Mouse (Mus musculus) liver, embryonic 15.5 days (tissue): ENCODE data around the gene Hnrnpll. TPM values are rescaled to one million over a fixed set of nuclear protein-coding genes. Genes with fewer than 3 reads are reported as not detected.

Experiments used
- ATAC-seq: fragments of 200-750 bp; cut with Nextera tagmentation; 2 replicates; pipeline ENCODE4 v1.8.0; 2017; ENCODE audit warnings: moderate number of reproducible peaks, mild to moderate bottlenecking, moderate library complexity; ENCODE audit not compliant: insufficient read depth
- H3K27ac ChIP-seq: fragments of 300-500 bp; sonication (generic); replicated peaks from 2 replicates; pipeline ENCODE4 v1.5.1; 2015; ENCODE audit warnings: mild to moderate bottlenecking, inconsistent platforms
- H3K27me3 ChIP-seq: fragments of 300-500 bp; sonication (generic); 2 replicates; pipeline ENCODE4 v1.6.1; 2015; ENCODE audit warnings: mild to moderate bottlenecking, inconsistent platforms
- H3K36me3 ChIP-seq: fragments of 300-500 bp; sonication (generic); replicated peaks from 2 replicates; pipeline ENCODE4 v1.6.1; 2015; ENCODE audit warnings: moderate library complexity, mild to moderate bottlenecking, inconsistent platforms
- H3K4me1 ChIP-seq: fragments of 300-500 bp; sonication (generic); replicated peaks from 2 replicates; pipeline ENCODE4 v1.6.1; 2015; ENCODE audit warnings: inconsistent platforms
- H3K4me2 ChIP-seq: fragments of 300-500 bp; sonication (generic); 2 replicates; pipeline ENCODE4 v1.6.1; 2015; ENCODE audit warnings: moderate library complexity, mild to moderate bottlenecking, inconsistent platforms
- H3K4me3 ChIP-seq: fragments of 300-500 bp; sonication (generic); replicated peaks from 2 replicates; pipeline ENCODE4 v1.5.1; 2015; ENCODE audit warnings: mild to moderate bottlenecking, inconsistent platforms
- H3K9ac ChIP-seq: fragments of 300-500 bp; sonication (generic); 2 replicates; pipeline ENCODE4 v1.6.1; 2015; ENCODE audit warnings: moderate library complexity, mild to moderate bottlenecking, inconsistent platforms
- H3K9me3 ChIP-seq: fragments of 300-500 bp; sonication (generic); replicated peaks from 2 replicates; pipeline ENCODE4 v1.6.1; 2016; ENCODE audit warnings: inconsistent platforms
- WGBS: fragments of 180-500 bp; shearing (Covaris S2); methylation state at CpG from one replicate; pipeline ENCODE4 v1.1.7; 2015; ENCODE audit warnings: mixed read lengths; ENCODE audit not compliant: insufficient replicate concordance; 5-methylcytosine and 5-hydroxymethylcytosine counted together
- polyA plus RNA-seq: library from polyadenylated mRNA; unstranded; fragments of >200 nt; fragmentation: Nextera tagmentation; extraction: Ambion mirVana; gene quantifications from 2 replicates; pipeline ENCODE4 v1.2.1, GENCODE M21; 2015

Gene Hnrnpll
- polyA plus RNA-seq, 1 experiment from 2014 or later = 21.8 TPM

DNA sequence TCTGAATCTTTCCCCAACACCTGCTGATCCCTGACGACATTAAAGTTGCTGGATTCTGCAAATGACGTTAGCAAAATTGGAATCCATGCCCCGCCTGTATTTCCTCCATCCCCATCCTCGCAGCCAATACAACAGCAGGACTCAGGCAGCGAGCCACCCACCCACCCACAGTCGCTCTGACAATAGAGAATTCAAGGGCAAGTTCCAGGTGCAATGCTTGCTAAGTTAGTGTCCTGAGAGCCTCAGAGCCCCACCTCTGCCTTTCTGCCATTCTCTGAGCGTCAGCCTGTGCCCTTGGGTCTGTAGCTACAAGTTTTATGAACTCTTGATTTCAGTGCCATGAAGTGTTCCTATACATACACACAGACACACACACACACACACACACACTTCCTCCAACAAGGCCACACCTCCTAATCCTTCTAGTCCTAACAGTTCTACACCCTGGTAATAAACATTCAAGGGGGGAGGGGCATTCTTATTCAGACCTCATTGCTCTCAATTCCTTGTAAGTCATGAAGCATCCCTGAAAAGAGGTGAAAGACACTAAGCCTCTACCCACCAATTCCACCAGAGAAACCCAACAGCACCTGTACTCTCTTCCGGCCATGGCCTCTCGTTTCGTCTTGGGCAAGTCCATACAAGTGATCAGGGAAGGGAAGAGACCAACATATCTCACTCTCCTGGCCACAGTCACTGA, 81.6 kb downstream of the Hnrnpll start:
- Histone ChIP-seq H3K27me3 (no peaks in the 10 kb centered on the region; the same call in 1 of the 2 replicates), H3K36me3 (no peaks in the 10 kb centered on the region), H3K9me3 (no peaks in the 10 kb centered on the region), H3K4me1 (peaks cover 18% of the 10 kb centered on the region), H3K9ac (no peak overlapping the region), H3K4me2 (no peak overlapping the region), H3K4me3 (no peak overlapping the region), H3K27ac (no peak overlapping the region)
- 62% methylated on average over 10 of the region's 10 CpGs for WGBS
- ATAC-seq = no peak

Other genes starting within 250 kb of the Hnrnpll start
- 29.7 and 30.2 TPM in 2 replicates for gene Atl2, start 166.2 kb downstream of the Hnrnpll start, polyA plus RNA-seq
- 31.9 and 35.9 TPM in 2 replicates for gene Galm, start 65.1 kb upstream of the Hnrnpll start, polyA plus RNA-seq
- 199 and 220 TPM in 2 replicates for gene Srsf7, start 145.0 kb upstream of the Hnrnpll start, polyA plus RNA-seq
- gene Ttc39d, start 145.1 kb upstream of the Hnrnpll start, polyA plus RNA-seq = not detected in 2 replicates
- gene Gemin6, start 162.1 kb upstream of the Hnrnpll start, polyA plus RNA-seq = 25.6 and 28.9 TPM in 2 replicates
- gene Morn2, start 227.9 kb upstream of the Hnrnpll start, polyA plus RNA-seq = 7.0 and 7.6 TPM in 2 replicates
- 3.9 and 4.1 TPM in 2 replicates for gene Dhx57, start 228.1 kb upstream of the Hnrnpll start, polyA plus RNA-seq
- 0.10 TPM in 1 of 2 replicates, not detected in the other for gene Arhgef33, start 245.1 kb upstream of the Hnrnpll start, polyA plus RNA-seq